Mouse (Mus musculus): Measurements from ENCODE around the gene Nudt4. TPM values are rescaled to one million over a fixed set of nuclear protein-coding genes. Genes with fewer than 3 reads are reported as not detected.

Gene Nudt4
- total and polyA plus RNA-seq, 3 experiments: 13.9 to 53.5 (median 42.9) TPM

DNA sequence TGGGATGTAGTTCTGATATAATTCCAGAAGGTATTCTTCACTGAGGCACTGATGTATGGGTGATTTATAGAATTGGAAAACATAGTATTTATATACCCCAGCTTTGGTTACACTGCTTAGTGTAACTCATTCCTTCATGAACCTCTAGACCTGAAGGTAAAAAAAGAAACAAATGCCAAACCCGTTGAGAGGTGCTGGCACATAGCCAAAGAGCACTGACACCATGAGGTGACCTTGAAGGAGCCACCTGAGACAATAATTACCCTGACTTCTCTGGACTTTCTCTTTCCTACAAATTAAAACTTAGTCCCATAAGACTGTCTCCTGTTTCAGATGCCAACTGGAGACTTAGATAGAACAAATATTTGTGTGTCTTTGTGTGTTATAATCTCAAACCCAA, 59.6 kb downstream of the Nudt4 start:
- ATAC-seq (ENCODE audit: extremely low read depth, insufficient number of reproducible peaks, low FRiP score, poor library complexity, severe bottlenecking) (no peak), DNase-seq (ENCODE audit: low spot score) (no peak)
- no peak overlapping the region for H3K4me3 ChIP-seq (ENCODE audit: low read depth, low read length)
- H3K36me3 ChIP-seq (replicated peaks): peaks cover 2% of the 10 kb centered on the region
- H3K4me1 ChIP-seq (ENCODE audit: insufficient read depth, low read depth, low read length): peaks cover 18% of the 10 kb centered on the region
- H3K9me3 ChIP-seq (replicated peaks): no peaks in the 10 kb centered on the region
- no peak for TF ChIP-seq GATA2 (IDR thresholded peaks at IDR 0.05; ENCODE audit: borderline replicate concordance, low read depth, low read length)
- TF ChIP-seq GATA1 (IDR thresholded peaks at IDR 0.05; ENCODE audit: borderline replicate concordance, low read length): no peak
- TF ChIP-seq TAL1 (conservative IDR thresholded peaks at IDR 0.05; ENCODE audit: low read depth, low read length): no peak
- TF ChIP-seq POLR2AphosphoS5 (IDR thresholded peaks at IDR 0.05; ENCODE audit: insufficient replicate concordance, low read depth, low read length): no peak
- TF ChIP-seq CTCF (IDR thresholded peaks at IDR 0.05; ENCODE audit: low read depth, low read length): no peak
- H3K27me3 ChIP-seq (ENCODE audit: insufficient read depth, low read length): peaks cover 14% of the 10 kb centered on the region

DNA sequence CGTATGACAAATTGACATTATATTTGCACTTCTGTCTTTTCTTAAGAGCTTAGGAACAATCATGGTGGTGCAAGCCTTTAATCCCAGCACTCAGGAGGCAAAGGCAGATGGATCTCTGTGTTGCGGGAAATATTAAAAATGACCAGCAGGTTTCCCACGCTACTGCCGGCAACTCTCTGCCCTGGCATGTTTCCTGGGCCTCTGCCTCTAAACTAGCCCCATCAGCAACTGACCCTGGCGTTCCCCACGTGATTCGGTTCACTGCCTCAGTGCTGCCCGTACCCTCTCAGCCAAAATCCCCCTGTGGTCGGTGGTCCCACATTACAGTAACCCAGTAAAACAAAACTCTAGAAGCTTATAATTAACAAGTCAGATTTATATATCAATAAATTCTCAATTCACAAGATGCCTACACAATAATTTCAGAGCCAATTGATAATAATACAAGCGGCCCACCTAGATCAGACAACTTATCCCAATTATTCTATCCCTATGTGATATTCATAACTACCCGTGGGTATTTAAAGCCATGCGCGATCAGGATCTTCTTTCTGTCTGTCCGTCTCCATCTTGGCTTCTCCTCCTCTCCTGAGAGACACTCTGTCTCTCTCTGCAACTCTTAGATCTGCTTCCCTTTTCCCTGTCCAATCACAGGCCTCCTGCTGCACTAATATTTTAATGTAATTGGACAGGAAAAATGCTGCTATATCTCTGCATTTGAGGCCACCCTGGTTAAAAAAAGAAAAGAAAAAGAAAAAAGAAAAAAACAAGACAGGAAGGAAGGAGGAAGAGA, 60.3 kb downstream of the Nudt4 start:
- Histone ChIP-seq H3K36me3 (replicated peaks) (peaks cover 7% of the 10 kb centered on the region), H3K27me3 (ENCODE audit: insufficient read depth, low read length) (peaks cover 14% of the 10 kb centered on the region), H3K4me1 (ENCODE audit: insufficient read depth, low read depth, low read length) (peaks cover 18% of the 10 kb centered on the region), H3K9me3 (replicated peaks) (no peaks in the 10 kb centered on the region), H3K4me3 (ENCODE audit: low read depth, low read length) (no peak overlapping the region)
- TF ChIP-seq POLR2AphosphoS5 (IDR thresholded peaks at IDR 0.05; ENCODE audit: insufficient replicate concordance, low read depth, low read length): no peak
- no peak for TF ChIP-seq TAL1 (conservative IDR thresholded peaks at IDR 0.05; ENCODE audit: low read depth, low read length)
- TF ChIP-seq GATA2 (IDR thresholded peaks at IDR 0.05; ENCODE audit: borderline replicate concordance, low read depth, low read length): no peak
- no peak for TF ChIP-seq GATA1 (IDR thresholded peaks at IDR 0.05; ENCODE audit: borderline replicate concordance, low read length)
- no peak for TF ChIP-seq CTCF (IDR thresholded peaks at IDR 0.05; ENCODE audit: low read depth, low read length)
- DNase-seq (ENCODE audit: low spot score) (no peak), ATAC-seq (ENCODE audit: extremely low read depth, insufficient number of reproducible peaks, low FRiP score, poor library complexity, severe bottlenecking) (no peak)

- ATAC-seq (ENCODE audit: extremely low read depth, insufficient number of reproducible peaks, low FRiP score, poor library complexity, severe bottlenecking) (peak; percentile 87), DNase-seq (ENCODE audit: low spot score) (peak; percentile 76)
- peaks cover 3% of the 10 kb centered on the region for H3K27me3 ChIP-seq (ENCODE audit: insufficient read depth, low read length)
- H3K4me3 ChIP-seq (ENCODE audit: low read depth, low read length): peak within 1 kb of the TSS; percentile 95
- peaks cover 24% of the 10 kb centered on the region for H3K36me3 ChIP-seq (replicated peaks)
- TF ChIP-seq CTCF (IDR thresholded peaks at IDR 0.05; ENCODE audit: low read depth, low read length) (no peak), POLR2AphosphoS5 (IDR thresholded peaks at IDR 0.05; ENCODE audit: insufficient replicate concordance, low read depth, low read length) (no peak), GATA2 (IDR thresholded peaks at IDR 0.05; ENCODE audit: borderline replicate concordance, low read depth, low read length) (no peak), TAL1 (conservative IDR thresholded peaks at IDR 0.05; ENCODE audit: low read depth, low read length) (no peak), GATA1 (IDR thresholded peaks at IDR 0.05; ENCODE audit: borderline replicate concordance, low read length) (no peak)
- H3K4me1 ChIP-seq (ENCODE audit: insufficient read depth, low read depth, low read length): peaks cover 14% of the 10 kb centered on the region
- H3K9me3 ChIP-seq (replicated peaks): no peaks in the 10 kb centered on the region
Measured at GRCm38 (mm10) chr10:95501463-95502081, 62.4 kb downstream of the Nudt4 start, which contains the start of gene Mrpl42. Mrpl42 (minus strand) TSS chr10:95501940.

GRCm38 (mm10) chr10:95501033-95501432, 62.9 kb downstream of the Nudt4 start:
- Histone ChIP-seq H3K27me3 (ENCODE audit: insufficient read depth, low read length) (peaks cover 2% of the 10 kb centered on the region; the same call in 1 of the 2 replicates), H3K4me1 (ENCODE audit: insufficient read depth, low read depth, low read length) (peaks cover 14% of the 10 kb centered on the region), H3K9me3 (replicated peaks) (no peaks in the 10 kb centered on the region), H3K36me3 (replicated peaks) (peaks cover 25% of the 10 kb centered on the region), H3K4me3 (ENCODE audit: low read depth, low read length) (peak overlapping the region; percentile 95)
- ATAC-seq (ENCODE audit: extremely low read depth, insufficient number of reproducible peaks, low FRiP score, poor library complexity, severe bottlenecking) (no peak; the same call in 1 of the 2 replicates), DNase-seq (ENCODE audit: low spot score) (no peak)
- TF ChIP-seq POLR2AphosphoS5 (IDR thresholded peaks at IDR 0.05; ENCODE audit: insufficient replicate concordance, low read depth, low read length) (no peak), GATA2 (IDR thresholded peaks at IDR 0.05; ENCODE audit: borderline replicate concordance, low read depth, low read length) (no peak), CTCF (IDR thresholded peaks at IDR 0.05; ENCODE audit: low read depth, low read length) (no peak), TAL1 (conservative IDR thresholded peaks at IDR 0.05; ENCODE audit: low read depth, low read length) (no peak), GATA1 (IDR thresholded peaks at IDR 0.05; ENCODE audit: borderline replicate concordance, low read length) (no peak)

Other genes starting within 250 kb of the Nudt4 start
- gene Cradd, start 240.0 kb downstream of the Nudt4 start, total RNA-seq (2014; fragmentation: Nextera tagmentation): 81.4 and 91.9 TPM in 2 replicates
- 9.0 and 9.1 TPM in 2 replicates for gene Cradd, start 240.0 kb downstream of the Nudt4 start, total RNA-seq (2017)
- 22.5 and 24.4 TPM in 2 replicates for gene Cradd, start 240.0 kb downstream of the Nudt4 start, polyA plus RNA-seq (2012)
- 202 TPM in 2 replicates for gene Socs2, start 147.0 kb downstream of the Nudt4 start, total RNA-seq (2014; fragmentation: Nextera tagmentation)
- 78.2 and 87.7 TPM in 2 replicates for gene Socs2, start 147.0 kb downstream of the Nudt4 start, total RNA-seq (2017)
- 136 and 149 TPM in 2 replicates for gene Socs2, start 147.0 kb downstream of the Nudt4 start, polyA plus RNA-seq (2012)
- gene Mrpl42, start 62.2 kb downstream of the Nudt4 start, total RNA-seq (2014; fragmentation: Nextera tagmentation): 111 and 113 TPM in 2 replicates
- 102 and 109 TPM in 2 replicates for gene Mrpl42, start 62.2 kb downstream of the Nudt4 start, total RNA-seq (2017)
- gene Mrpl42, start 62.2 kb downstream of the Nudt4 start, polyA plus RNA-seq (2012): 14.5 and 15.4 TPM in 2 replicates
- 377 and 509 TPM in 2 replicates for gene Ube2n, start 49.0 kb downstream of the Nudt4 start, total RNA-seq (2014; fragmentation: Nextera tagmentation)
- 134 and 148 TPM in 2 replicates for gene Ube2n, start 49.0 kb downstream of the Nudt4 start, total RNA-seq (2017)
- gene Ube2n, start 49.0 kb downstream of the Nudt4 start, polyA plus RNA-seq (2012): 47.3 and 56.1 TPM in 2 replicates
- not detected in 2 replicates for gene Anapc15-ps, start 109.3 kb upstream of the Nudt4 start, total RNA-seq (2014; fragmentation: Nextera tagmentation)
- 0.55 and 0.58 TPM in 2 replicates for gene Anapc15-ps, start 109.3 kb upstream of the Nudt4 start, total RNA-seq (2017)
- not detected in 2 replicates for gene Anapc15-ps, start 109.3 kb upstream of the Nudt4 start, polyA plus RNA-seq (2012)